Mouse (Mus musculus) monocyte, adult 5-6 weeks (primary cell): ENCODE data around the gene Cbs. TPM values are rescaled to one million over a fixed set of nuclear protein-coding genes. Genes with fewer than 3 reads are reported as not detected.

Experiments used
- ATAC-seq: fragments of 153-309, 156-312 bp; replicated peaks from 2 replicates; pipeline ENCODE4 v1.8.0; 2017; ENCODE audit warnings: mild to moderate bottlenecking; ENCODE audit not compliant: low TSS enrichment, insufficient number of reproducible peaks, severe bottlenecking, poor library complexity, low FRiP score
- total RNA-seq: library from RNA; stranded (forward); fragments of 200-1000, 200-491, 200-594 nt; gene quantifications from 3 replicates; pipeline ENCODE4 v1.2.3, GENCODE M21; 2017

Cbs gene
- total RNA-seq, 1 experiment from 2014 or later, result not detected

GRCm38 (mm10) chr17:31564015-31564857 is 72.8 kb downstream of the Cbs start, which contains the start of gene Pknox1:
Gene Pknox1, plus strand, starts transcription at chr17:31564734.
- peak; percentile 94 for ATAC-seq

- no peak for ATAC-seq
Measured at GRCm38 (mm10) chr17:31563632-31564014, 73.4 kb downstream of the Cbs start.

DNA sequence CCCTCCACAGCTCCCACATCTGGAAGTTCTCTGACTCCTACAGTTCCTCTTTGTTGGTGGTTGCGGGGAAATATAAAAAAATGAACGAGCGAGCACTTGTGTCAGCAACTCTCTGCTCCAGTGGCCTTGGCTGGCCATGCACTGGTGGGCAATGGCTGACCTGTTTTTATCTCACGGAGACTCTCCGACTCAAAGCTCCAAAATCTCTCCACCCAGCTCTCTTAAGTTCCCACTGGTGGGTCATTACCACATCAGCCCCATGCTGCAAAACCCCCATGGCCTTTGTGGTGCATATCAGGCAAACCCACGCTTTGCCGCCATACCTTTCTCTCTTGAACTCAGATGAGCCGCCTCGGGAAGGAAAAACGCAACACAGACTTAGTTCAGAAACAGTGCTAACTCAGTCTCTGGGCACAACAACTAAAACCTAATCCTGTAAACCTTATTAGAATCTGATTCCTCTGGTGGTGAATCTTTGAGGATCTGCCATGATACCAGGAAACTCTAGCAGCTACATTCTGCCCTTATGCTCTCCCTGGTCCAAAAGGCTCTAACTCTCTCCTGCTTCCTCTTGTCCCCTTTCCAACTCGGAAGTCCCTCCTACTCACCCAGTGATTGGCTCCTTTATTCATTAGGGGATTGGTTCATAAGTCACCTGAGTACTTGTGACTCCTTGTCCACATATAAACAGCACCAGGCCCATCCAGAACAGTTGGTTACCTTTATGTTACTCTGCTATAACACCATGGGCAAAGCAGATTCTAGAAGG is 77.8 kb downstream of the Cbs start:
- no peak for ATAC-seq

Other genes with a start within 250 kb of the Cbs start
- 4.3 to 6.1 TPM (median 5.3 TPM) in 3 replicates for gene Wdr4, start 117.3 kb downstream of the Cbs start, total RNA-seq
- 166 to 246 TPM (median 210 TPM) in 3 replicates for gene Ndufv3, start 117.1 kb downstream of the Cbs start, total RNA-seq
- 26.9 to 32.1 TPM (median 29.4 TPM) in 3 replicates for gene Pknox1, start 72.5 kb downstream of the Cbs start, total RNA-seq
- 159 to 195 TPM (median 172 TPM) in 3 replicates for gene U2af1, start 21.7 kb upstream of the Cbs start, total RNA-seq
- not detected in 3 replicates for gene Cryaa, start 40.6 kb upstream of the Cbs start, total RNA-seq
- gene Sik1, start 218.6 kb upstream of the Cbs start, total RNA-seq, result 146 to 224 TPM (median 193 TPM) in 3 replicates